Mouse (Mus musculus) ovary, postnatal 14 days (tissue): ENCODE measurements around the gene Ccdc126.
"Not testable (repeated sequence)": the region's sequence is repeated elsewhere in the genome, so short reads cannot be mapped to it uniquely, and the experiment has no call there.

ENCODE experiments used
- DNase-seq: peaks from one replicate; pipeline ENCODE4 v3.0.0; 2022; ENCODE audit warnings: low spot score

The Ccdc126 gene

GRCm38 (mm10) chr6:49318966-49319594, at the start of gene Ccdc126:
Ccdc126 (plus strand) TSS chr6:49319274.
- peak; percentile 95 for DNase-seq

- DNase-seq, result no peak
Measured at GRCm38 (mm10) chr6:49269923-49270322, 49.2 kb upstream of the Ccdc126 start.

DNA sequence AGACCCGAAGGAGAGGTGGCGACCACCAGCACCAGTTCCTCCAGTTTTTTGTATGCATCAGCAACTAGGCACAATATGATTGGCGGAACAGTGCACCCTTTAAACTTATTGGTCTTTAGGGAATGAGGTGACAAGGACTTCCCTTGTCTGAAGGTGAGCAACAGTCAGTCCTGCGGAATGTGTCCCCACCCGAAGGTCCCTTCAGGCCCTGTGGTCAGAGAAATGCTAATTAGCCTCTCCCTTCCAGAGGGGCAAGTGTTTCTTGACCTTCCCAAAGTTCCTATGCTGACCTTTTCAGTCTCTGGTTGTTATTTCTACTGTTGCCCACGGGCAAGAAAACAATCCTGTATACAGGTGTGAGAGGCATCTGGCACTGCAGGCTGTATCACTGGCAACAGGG, 47.3 kb upstream of the Ccdc126 start:
- no peak for DNase-seq

DNA sequence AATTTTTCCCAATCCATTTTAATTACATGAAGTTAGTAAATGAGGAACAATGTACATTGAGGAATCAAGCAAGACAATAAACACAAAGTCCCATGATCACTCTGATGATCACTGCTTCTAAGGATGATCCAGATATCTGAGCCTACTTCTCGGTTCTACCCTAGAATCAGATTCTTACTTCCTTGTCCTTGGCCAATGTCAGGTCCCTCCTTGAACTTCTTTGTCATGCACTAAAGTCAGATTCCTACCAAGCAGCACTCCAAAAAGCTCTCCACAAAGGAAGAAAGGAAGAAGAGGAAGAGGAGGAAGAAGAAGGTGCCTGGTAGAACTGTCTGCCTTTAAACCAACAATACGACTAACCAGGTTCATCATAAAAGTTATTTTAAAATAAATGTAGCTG, 46.2 kb upstream of the Ccdc126 start:
- no peak for DNase-seq

DNA sequence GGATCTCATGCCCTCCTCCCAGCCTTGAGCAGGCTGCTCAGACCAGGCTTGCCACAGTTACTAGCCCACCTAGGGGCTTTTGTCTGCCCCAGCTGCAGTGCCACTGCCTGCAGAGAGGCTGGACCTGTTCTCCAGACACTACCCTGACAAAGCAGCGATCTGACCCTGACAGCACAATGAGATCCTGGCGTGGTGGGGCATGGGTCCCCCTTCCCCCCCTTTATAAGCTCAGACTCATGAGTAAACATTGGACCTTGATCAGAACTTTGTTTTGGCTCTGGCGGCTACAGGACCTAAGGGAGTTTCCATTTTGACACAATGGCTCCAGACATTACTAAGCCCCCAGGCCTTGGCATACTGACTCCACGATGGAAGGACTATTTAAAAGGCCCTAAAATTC, 45.1 kb upstream of the Ccdc126 start:
- DNase-seq, result no peak

DNA sequence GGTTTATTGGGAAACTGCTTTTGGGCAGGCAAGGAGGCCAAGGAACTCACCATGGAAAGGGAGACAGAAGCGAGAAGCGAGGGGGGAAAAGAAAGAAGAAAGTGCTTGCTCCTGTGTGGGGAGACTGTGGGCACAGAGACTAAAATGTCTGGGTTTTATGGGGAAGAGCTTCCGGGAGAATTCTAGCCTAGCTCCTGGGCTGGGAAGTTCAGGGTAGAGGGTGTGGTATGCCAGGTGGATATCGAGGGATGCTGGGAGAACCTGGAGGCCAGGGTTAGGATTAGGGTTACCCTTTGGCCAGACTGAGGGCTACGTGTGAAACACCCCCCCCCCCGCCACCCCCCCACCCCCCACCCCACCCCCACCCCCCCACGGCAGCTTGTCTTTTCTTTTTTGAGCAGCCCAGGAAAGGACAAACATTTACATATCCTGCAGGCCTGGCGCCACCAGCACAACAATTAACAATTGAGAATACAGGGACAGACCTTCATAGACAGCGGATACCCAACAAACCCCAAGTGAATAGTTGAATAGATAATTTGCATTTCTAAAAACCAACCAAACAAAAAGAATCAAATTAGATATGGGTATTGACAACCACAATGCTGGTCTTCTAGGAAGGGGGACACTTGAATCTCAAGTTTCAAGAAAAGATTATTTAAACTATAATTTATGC, 44.5 kb upstream of the Ccdc126 start:
- DNase-seq, result no peak

DNA sequence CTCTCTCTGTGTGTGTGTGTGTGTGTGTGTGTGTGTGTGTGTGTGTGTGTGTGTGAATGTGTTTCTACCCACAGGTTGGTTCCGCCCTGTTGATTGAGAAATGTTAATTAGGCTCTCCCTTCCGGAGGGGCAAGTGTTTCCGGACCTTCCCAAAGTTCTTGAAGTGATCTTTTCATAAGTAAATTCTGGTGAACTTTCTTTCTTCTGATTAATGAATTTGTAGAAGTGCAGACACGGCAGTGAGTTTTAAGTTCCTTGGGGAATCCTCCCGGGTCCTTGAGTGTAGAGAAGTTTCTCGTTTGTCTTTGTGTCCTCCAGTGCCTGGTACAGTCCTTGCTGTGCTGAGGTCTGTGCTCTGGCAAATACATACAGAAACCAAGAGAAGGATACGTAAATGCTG, 43.8 kb upstream of the Ccdc126 start:
- DNase-seq, result no peak

DNA sequence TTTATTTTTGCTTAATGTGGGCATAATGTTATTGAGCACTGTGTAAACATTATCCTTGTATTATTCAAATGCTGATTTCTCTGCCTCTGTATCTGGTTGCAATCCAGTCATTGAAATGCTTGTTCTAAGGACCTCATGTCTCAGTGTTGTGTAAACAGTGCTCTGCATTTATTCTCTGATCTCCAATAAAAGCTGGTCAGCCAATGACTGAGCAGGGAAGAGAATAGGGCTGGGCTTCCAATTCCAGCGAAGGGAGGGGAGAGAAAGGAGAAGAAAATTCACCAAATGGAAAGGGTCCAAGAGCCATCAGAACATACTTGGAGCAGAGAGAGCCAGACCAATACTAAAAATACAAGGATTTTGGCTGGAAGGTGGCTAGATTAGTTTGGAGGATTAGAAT, 38.1 kb upstream of the Ccdc126 start:
- no peak for DNase-seq

GRCm38 (mm10) chr6:49282122-49282521, 37.0 kb upstream of the Ccdc126 start:
- DNase-seq, result peak; percentile 15

- no peak for DNase-seq
Measured at GRCm38 (mm10) chr6:49298286-49298685, 20.8 kb upstream of the Ccdc126 start.

- not testable (repeated sequence) for DNase-seq
Measured at GRCm38 (mm10) chr6:49314821-49315220, 4.3 kb upstream of the Ccdc126 start.

GRCm38 (mm10) chr6:49319595-49320315, 681 bp downstream of the Ccdc126 start:
- DNase-seq, result no peak

DNA sequence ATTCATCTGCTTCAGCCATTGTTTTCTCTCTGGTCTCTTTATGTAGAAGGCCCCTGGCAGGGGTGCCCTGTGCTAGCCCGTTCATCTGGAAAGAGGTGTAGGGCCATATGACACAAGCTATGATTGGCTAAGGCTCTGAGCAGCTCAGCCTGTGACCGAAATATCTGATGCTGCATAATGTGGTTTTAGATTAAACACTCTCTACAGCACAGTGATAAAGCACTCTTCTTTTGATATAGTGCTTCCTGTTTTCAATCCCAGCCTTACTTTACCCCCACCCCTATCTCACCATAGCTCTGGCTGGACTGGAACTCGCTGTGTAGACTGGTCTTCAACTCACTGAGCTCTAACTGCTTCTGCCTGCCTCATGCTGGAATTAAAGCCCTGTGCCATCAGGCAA, 2.3 kb downstream of the Ccdc126 start:
- DNase-seq, result no peak

DNA sequence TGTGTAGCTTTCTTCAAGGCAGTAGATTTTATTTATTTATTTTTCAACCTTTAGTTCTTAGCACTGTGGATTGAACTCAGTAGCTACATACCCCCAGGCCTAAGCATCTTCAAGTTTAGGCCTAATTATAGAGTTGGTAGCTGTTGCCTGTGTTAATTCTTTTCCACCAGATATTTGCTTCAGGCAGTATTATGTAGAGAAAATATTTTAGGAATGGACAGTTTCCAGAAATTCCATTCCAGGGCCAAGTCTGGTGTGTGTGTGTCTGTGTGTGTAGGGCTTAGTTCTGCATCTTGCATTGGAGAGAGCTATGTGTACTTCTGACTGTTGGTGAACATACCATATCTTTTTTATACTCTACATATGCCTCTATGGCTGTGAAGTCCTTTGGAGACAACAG, 3.0 kb downstream of the Ccdc126 start:
- no peak for DNase-seq

- no peak for DNase-seq
Measured at GRCm38 (mm10) chr6:49322986-49323385, 3.9 kb downstream of the Ccdc126 start.

DNA sequence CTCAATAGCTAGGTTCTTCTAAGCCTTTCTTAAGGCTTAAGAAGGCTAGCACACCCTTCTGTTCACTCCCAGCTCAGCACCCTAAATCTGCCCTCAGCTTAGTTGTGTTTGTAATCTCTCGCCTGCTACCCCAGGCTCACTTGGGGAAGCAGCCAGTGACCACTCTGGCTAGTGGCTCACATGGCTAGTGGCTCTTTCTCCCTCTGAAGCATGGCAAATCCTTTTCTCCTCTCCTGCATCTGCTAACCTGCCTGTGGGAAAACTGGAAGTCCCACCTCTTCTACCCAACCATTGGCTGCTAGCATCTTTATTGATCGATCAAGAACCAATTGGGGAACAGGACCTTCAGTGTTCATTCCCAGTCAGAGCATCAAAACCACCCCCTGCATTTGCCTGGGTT, 5.5 kb downstream of the Ccdc126 start:
- DNase-seq, result no peak

GRCm38 (mm10) chr6:49325294-49325693, 6.2 kb downstream of the Ccdc126 start:
- no peak for DNase-seq

GRCm38 (mm10) chr6:49326846-49327245, 7.8 kb downstream of the Ccdc126 start:
- DNase-seq, result no peak

DNA sequence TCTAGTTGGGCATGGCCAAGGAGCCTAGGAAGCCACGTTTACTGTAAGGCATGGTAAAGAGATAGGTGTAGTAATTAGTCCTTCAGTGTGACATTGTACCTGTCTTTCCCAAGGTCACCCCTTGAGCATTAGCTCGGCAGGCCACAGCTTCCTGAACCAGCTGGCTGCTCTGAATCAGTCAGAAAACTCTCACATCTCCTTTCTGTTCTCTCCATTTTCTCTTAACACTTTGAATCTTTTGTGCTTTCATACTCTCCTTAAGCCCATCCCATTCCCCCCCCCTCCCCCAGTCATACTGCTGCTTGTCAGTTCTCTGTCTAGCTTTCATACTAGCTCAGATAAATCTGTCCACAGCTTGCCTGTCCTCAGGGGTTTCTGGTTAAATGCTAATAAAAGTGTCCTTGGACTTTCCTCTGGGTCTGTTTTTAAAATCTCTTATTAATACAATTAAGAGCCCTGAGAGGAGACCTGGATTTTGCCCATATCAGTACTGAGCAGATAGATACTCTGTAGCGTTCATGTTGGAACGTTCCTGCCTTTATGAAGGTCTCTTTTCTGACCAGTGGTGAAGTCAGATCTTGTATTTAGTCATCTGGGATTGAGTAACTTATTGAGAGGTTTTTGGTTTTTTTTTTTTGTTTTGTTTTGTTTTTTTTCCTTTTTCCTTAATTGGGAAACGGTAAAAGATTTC, 12.4 kb downstream of the Ccdc126 start:
- DNase-seq, result no peak

DNA sequence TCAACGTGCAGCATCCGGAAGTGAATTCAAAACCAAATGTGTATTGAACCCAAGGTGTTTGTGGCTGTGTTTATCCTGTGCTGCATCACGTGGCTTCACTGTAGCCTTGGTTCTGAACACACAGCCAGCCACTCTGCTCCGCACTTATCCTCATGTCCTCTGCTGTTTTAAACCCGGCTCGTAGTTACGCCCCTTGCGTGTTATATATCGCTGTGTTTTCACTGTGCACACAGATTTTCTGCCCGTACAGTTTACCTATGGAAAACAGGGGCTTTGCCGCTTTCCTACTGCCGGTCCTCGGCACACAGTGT, 12.9 kb downstream of the Ccdc126 start:
- DNase-seq, result no peak

DNA sequence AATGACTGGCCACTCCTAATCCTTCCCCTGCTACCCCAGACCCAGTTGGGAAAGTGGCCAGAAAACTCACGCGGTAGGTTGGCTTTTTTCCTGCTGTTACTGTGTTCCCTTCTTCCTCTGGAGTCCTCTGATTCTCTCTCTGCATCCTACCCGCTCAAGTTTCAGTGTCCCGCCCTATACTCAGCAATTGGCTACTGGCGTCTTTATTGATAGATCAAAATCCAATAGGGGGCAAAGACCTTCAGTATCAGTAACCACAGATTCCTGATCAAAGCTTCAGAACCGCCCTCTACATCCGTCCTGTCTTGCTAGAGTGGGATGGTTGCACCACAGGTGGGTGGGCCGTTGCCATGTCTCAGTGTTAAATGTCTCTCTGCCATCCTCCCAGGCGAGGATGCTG, 19.5 kb downstream of the Ccdc126 start:
- DNase-seq, result no peak

GRCm38 (mm10) chr6:49339145-49339544, 20.1 kb downstream of the Ccdc126 start:
- DNase-seq, result no peak
